Mouse (Mus musculus) megakaryocyte progenitor cell, adult 5-6 weeks (primary cell): ENCODE data around the gene Zfp638. TPM values are rescaled to one million over a fixed set of nuclear protein-coding genes. Genes with fewer than 3 reads are reported as not detected.
"Not testable (repeated sequence)": the region's sequence is repeated elsewhere in the genome, so short reads cannot be mapped to it uniquely, and the experiment has no call there.

Experiments
- ATAC-seq: replicated peaks from 2 replicates; pipeline ENCODE4 v1.8.0; 2016; ENCODE audit warnings: mild to moderate bottlenecking, moderate TSS enrichment, inconsistent platforms; ENCODE audit not compliant: poor library complexity
- total RNA-seq, 2 experiments: library from RNA; stranded (forward) in 1 of 2; stranded (reverse) in 1 of 2; fragments of 157-497, 149-512 nt in 1 of 2; fragments of 200-1000 nt in 1 of 2; gene quantifications; 2 replicates each; pipeline versions ENCODE4 v1.2.3 to v1.2.4; 2015 to 2017

The Zfp638 gene
- 142 and 181 TPM in 2 replicates for total RNA-seq (2015)
- total RNA-seq (2017), result 114 and 156 TPM in 2 replicates

DNA sequence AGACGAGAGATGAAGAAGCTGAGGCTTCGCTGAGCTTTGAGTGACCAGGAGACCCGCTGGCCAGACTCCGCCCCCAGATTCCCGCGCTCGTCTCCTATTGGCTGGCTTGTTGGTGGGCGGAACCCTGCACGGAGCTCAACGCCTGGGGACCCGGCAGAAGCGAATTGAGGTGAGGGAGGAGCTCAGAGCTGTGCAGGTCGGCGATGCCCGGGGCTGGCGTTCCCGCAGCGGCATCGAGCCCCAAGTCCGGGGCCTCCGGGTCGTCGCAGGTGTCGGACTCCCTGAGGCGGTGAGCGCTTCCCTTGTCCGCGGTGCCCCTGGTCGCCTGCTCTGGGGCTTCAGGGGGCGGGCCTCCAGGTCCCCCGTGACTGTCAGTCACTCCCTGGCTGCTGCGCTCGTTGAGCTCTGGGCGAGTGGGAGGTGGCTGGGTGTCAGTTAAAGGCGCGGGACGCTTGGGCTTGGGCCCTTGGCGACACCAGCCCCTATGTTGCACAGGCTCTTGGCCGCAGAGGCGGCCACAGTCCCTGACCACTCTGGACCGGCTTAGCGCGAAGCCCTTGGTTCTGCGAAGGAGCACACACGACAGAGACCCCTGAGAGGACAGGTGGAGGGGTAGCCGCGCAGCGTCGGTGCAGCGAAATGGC, at the start of gene Zfp638:
Gene Zfp638, plus strand, starts transcription at position 156 of the 644 bp plus-strand sequence.
- ATAC-seq, result peak; percentile 90

DNA sequence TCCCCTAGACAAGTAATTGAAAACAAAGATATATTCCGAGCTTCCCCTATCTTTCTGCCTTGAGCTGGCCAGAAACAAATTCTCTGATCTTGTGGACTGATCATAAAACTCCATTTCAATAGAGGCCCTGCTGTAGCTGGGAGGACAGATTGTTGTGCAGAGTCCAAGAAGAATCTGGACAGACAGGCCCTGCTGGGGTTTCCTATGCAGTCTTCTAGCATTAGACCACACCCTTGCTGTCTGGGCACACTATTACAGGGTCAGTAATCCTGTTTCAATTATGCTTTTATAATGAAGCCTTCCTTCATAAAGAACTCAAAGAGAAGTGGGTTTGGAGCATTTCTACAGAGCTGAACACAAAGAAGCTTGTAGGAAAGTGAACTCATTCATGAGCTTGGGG, 47.9 kb upstream of the Zfp638 start:
- ATAC-seq, result no peak

DNA sequence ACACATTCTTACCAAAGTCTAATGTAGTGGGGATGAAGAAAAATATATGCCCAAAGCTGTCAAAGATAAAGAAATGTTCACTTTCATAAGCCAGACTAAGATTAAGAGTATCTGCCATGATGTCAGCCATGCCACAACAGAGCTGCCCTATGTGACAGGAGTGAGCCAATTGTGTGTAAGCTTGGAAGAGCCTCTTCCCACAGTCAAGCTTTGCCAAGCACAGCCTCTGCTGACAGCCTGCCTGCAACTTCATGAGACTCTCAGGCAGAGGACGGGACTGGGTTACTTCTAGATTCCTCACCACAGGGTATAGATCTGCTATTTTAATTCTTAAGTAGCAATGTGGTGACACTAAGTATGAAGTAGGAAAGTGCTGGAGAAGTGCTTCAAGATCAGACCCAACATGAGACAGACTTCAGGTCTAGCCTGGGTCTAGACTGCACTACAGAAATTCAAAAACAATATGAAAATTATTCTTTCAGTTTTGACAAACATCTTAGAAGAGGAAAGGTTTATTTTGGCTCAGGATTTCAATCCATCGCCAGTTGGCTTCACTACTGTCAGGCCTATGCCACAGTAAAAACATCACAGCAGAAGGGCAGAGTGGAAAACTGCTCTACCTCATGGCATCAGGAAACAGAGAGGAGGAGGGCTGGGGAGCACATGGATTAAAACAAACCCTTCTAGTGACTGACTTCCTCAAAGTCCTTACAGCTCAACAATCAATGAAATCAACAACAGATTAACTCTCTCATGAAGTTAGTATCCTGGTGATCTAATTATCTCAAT, 46.0 kb upstream of the Zfp638 start:
- no peak for ATAC-seq

DNA sequence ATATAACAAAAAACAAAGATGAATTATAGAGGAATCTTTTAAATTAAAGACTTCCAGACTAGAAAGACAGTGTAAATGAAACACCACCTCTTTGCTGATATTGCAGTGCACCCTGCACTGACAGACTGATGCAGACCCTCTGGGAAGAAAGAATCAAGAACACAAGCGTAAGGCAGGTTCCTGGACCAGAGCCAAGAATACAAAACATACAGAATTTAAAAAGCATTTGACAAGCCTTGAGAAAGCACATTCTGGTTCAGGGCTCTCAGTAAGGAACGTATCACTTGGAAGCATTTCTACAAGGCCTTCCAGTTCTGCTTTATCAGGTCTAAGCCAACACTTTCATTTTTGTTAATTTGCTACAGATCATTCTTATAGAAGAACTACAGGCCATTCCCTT, 45.1 kb upstream of the Zfp638 start:
- no peak for ATAC-seq

DNA sequence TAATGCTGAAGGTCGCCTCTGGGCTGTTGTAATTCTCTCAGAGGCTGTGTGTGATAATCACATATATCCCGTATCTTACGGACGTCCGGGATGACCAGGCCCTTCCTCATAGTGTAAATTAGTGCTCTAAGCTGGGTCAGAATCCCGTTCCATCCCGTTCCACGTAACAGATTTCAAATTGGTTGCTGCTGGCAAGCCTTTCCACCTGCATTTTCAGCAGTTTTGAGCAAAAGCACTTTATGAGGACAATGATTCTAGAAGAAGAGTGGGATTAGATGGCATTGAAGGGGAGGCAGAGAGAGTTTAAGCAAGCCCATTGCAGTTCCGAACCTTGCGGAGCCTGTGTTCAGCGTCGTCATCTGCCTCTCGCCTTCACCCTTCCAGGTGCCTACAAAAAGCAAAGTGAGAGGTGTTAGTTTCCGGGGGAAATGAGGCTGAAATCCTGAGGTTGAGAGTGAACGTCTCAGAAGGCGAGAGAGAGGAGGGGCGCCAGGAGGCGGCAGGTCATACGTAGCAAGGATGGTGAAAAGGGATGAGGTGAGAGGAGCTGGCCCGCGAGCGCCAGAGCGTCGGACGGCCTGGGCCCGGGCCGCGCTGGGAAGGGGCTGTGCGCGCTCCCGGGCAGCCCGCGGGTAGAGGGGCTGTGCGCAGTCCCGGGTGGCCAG, 35.8 kb upstream of the Zfp638 start:
- no peak; the same call in 1 of the 2 replicates for ATAC-seq

DNA sequence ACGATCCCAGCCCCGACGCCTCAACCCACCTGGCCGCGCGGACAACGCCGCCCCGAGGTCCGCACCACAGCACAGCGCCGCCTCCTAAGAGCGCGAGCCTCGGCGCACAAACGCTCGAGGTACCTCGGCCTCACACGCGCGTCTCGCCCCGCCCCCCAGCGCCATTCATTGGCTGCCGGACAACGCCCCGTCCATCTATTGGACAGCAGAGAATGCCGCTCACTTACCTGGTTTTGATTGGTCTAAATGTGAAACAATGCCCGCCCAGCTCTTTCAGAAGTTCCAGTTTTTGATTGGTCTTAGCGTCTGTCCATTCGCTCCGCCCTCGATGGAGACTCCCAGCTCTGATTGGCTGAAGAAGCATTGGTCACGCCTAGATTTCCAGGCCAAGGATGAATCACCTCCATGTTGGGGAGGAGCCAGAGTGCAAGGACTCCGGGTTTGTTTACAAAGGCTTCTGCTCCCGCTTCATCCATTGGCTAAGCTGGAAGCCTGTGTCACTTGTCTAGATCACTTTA, 35.2 kb upstream of the Zfp638 start, which contains the start of gene Paip2b:
Gene Paip2b, minus strand, starts transcription at position 136 of the 518 bp plus-strand sequence.
- ATAC-seq, result peak; percentile 98

DNA sequence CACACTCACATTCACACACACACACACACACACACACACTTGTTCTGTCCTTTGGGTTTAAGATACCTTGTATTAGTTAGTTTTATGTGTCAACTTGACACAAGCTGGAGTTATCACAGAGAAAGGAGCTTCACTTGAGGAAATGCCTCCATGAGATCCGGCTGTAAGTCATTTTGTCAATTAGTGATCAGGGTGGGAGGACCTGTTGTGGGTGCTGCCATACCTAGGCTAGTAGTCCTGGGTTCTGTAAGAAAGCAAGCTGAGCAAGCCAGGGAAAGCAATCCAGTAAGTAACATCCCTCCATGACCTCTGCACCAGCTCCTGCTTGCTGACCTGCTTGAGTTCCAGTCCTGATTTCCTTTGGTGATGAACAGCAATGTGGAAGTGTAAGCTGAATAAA, 34.5 kb upstream of the Zfp638 start:
- ATAC-seq, result not testable (repeated sequence)

DNA sequence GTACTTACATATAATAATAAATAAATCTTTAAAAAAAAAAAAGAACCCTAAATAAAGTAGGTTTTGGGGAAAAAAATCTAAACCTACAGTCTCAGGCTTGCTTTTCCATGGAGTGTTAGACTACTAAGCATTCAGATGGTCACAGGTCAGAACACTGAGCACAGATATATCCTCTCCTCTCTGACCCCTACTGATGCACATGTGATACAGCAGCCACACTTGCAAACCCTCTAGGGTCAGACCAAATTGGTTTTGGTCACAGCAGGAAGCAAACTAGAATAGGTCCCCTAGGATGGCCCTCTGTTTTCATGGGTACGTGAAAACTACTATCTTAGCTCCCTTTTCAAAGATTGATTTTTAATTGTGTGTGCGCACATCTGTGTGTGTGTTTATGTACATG, 30.1 kb upstream of the Zfp638 start:
- ATAC-seq, result no peak

DNA sequence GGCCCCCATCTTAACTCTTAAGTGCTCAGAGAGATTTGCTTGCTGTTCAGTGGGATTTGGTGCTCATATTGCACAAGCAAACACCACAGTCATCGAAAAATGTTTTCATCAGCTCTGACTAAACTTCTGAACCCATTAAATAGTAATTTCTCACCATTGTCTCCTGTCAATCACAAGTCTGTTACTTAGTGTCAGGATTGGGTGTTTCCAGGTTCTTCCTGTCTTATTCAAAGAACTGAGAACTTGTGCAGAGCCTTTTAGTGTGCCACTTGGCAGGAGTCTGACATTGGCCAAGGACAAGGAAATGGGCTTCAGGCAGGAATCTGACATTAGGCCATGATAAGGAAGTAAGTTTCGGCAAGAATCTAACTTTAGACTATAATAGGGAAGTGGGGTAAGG, 28.9 kb upstream of the Zfp638 start:
- no peak for ATAC-seq

DNA sequence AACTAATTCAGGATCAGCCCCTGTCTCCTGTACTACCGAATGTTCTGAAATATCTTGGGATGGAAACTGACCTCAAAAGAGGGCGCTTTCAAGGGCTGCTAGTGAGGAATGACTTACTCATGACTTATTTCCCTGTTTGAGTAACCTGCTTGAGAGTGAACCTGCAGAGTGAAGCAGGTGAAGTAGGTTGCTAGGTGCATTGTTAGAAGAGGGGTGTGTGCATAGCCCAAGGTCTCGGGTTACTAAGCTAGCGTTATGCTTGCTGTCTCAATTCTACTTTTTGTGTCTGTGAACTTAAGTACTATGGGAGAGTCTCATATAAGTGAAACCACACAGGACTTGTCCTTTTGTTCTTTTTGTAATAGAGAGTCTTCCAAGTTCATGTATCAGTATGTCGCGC, 26.8 kb upstream of the Zfp638 start:
- no peak for ATAC-seq

DNA sequence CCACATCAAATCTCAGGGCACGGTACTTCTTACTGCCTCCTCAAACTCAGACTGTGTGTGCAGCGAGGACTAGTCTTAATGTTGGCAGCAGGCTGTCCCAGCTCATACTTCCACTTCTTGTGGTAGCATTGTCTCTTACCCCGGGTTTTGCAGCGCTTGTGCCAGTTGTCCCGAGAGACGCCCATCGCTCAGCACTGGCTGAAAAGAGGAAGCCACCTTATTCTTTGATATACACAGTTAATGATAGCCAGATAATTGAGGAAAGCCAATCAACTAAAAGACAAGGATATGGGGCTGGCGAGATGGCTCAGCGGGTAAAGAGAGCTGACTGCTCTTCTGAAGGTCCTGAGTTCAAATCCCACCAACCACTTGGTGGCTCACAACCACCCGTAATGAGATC, 22.0 kb upstream of the Zfp638 start:
- ATAC-seq, result peak; percentile 11; the same call in 1 of the 2 replicates

DNA sequence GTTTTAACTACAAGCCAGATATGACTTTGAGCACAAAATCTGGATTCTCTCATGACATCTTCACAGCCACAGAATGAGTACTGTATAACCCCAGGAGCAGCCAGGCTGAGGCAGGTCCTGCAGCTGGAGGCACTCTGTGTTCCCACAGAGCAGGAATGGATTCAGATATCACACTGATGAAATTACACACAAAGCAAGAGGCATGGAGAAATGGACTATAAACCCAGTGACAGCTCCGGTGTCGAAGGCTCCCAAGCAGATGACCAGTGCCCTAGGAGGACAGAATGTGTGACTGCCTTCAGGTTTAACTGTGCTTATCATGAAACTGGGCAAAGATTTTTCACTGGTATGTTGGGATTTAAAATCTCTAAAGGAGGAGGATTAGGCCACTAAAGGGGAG, 20.8 kb upstream of the Zfp638 start:
- ATAC-seq, result no peak

DNA sequence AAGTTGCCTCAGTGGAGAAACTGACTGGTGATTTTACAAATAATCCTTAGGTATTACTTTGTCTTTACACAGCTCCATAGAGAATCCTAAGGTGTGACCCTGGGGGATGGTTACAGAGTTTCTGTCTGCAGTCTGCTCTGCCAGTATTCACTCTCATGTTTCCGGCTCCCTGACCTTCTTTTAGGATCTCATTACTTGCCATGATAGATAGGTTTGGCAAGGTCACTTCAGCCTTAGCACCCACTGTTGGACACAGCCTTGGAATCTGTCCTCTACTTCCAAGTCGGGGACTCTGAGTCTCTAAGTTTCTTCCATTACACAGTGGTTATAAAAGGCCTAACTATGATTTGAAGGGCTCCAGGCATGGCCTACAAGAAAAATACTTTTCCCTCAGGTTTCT, 17.5 kb upstream of the Zfp638 start:
- no peak for ATAC-seq

DNA sequence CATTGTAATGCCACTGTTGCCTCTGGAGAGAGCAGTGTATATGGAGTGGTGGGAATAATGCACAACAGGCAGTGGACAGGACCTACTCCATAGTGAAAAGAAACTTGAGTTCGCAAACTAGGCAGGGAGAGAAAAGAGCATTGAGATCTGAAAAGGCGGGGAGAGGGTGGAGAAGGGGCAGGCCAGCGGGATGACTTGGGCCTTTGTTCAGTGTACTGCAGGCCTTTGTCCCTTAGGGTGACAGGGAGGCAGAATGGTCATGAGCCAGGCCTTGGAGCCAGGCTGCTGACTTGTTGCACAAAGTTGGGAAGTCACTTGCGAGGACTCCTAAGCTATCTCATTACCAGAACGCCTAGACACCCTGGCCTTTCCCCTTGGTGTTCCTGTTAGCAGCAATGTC, 9.4 kb upstream of the Zfp638 start:
- no peak for ATAC-seq

DNA sequence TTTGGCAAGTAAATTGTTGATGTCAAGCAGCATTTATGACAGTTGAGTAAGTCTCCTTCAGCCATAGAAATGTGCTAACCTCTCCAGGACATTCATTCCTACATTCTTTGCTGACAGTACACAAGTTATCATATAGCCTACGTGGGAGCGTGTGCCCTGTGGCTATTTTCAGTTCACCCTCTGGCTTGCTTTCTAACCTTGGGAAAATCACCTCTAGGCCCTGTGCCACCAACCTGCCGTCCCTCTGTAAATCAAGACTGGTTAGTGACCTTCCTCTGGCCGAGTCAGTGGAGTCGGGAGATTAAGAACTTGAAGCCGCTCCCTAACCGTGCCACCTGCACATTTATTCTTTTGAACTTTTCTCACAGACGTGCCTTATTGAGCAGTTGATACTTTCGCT, 6.9 kb upstream of the Zfp638 start:
- ATAC-seq, result no peak

DNA sequence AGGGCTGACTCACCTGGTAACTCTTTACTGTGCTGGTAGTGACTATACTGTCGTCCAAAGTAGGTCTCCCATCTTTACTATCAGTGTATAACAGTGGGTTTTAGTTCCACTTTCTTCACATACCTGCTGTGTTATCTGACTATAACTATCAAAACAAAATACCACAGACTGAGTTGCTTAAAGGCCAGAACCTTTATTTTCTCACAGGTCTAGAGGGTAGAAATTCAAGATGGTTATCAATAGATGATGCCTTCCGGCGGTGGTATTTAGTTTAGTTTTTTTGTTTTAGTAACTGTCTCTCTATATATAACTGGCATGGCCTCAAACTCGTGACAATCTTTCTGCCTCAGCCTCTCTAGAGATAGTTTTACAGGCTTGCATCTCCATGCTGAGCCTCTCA, 3.4 kb upstream of the Zfp638 start:
- no peak for ATAC-seq

DNA sequence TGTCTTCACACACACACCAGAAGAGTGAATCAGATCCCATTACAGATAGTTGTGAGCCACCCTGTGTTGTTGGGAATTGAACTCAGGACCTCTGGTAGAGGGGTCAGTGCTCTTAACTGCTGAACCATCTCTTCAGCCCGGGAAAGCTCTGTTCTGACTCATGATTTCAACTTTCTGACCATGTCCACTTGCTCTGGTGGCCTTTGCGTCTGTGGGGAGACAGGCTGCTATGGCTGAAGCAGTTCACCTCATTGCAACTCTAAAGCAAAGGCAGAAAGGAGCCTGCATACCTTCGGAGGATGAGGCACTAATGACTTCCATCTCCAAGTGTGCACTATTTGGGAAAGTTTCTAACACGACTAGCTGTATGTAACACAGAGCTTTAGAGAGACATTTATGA, 486 bp upstream of the Zfp638 start:
- ATAC-seq, result no peak

DNA sequence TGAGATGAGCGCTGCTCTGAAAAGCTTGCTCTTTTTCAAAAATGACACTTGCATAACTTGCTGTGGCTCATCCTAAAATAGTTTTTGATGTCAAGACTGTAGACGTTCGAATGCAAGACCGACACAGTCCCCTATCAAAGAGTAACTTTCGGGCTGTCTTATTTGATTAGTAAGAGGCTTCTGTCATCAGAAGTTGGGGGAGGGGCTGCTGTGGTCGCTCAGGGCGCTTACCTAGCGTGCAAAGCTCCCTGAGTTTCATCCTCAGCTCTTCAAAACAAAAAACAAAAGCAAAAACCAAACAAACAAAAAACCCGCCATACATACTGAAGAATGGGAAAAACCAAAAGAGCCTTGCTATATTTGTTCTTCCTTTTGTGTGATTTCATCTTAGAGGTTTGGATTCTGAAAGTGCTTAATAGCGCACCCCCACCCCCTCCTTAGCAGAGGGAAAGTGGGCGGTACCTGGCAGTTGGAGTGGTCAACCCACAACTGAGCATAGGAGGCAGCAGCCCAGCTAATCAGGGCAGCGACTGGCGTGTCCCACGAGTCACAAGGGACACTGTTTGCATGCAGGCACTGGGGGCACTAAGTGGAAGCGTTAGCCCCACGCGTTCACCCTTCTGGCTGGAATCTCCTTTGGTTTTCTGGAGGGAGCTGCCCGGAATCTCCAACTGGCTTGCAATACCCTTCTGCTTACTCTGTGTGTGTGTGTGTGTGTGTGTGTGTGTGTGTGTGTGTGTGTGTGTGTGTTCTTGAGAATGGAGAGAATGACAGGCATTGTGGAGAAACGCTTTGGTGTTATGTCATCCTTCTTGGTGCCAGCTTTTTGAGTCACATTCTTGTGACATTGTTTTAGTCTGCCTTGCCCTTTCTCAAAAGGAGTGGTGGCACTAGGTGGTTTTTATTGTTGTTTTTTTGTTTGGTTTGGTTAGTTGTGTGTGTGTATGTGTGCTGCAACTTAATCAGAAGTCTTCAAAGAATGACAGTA, 983 bp downstream of the Zfp638 start:
- ATAC-seq, result peak; percentile 73

DNA sequence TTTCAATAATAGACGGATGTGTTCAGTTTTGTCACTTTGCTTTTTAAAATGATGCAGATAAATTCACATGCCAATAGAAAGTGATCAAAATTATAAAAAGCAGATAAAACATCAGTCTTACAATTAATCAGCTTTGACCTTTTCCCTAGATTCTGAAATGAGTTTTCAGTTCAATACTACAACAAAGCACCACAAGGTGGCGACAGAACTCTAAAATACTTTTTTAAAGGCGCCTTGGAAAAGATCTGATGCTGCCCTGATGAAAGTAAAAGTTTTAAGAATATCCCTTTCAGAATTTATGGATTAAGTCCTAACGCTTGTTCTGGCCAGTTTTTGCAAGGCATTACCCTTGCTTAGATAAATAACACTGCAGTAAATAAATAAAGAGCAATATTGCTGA, 12.9 kb downstream of the Zfp638 start:
- ATAC-seq, result peak; percentile 69

DNA sequence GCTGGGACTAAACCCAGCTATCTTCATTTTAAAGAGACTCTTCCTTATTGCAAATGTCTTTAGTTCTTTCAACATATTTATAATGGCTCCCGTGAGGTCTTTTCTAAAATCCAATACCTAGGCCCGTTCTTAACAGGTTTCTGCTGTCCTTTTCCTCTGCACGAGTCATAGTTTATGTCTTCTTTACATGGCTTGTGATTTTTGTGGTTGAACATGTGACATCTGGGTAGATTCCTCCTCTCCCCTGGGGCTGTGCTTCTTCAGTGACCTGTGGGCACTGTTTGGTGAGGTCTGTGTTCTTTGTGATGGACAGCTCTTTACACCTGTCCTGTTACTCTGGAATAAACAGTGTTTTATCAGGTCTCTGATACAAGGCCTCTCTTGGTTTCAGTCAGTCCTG, 19.9 kb downstream of the Zfp638 start:
- no peak for ATAC-seq
